Mouse (Mus musculus) layer of hippocampus, postnatal 36 days (tissue): ENCODE measurements around the gene Hes2. TPM values are rescaled to one million over a fixed set of nuclear protein-coding genes. Genes with fewer than 3 reads are reported as not detected.

Experiments
- DNase-seq, 2 experiments: peaks; one replicate each; pipeline ENCODE4 v3.0.0; 2022
- total RNA-seq, 2 experiments: library from RNA; stranded (reverse); gene quantifications; 2 replicates each; pipeline ENCODE4 v1.2.3; 2021

Hes2 gene
- total RNA-seq, 2 experiments from 2014 or later: not detected

DNA sequence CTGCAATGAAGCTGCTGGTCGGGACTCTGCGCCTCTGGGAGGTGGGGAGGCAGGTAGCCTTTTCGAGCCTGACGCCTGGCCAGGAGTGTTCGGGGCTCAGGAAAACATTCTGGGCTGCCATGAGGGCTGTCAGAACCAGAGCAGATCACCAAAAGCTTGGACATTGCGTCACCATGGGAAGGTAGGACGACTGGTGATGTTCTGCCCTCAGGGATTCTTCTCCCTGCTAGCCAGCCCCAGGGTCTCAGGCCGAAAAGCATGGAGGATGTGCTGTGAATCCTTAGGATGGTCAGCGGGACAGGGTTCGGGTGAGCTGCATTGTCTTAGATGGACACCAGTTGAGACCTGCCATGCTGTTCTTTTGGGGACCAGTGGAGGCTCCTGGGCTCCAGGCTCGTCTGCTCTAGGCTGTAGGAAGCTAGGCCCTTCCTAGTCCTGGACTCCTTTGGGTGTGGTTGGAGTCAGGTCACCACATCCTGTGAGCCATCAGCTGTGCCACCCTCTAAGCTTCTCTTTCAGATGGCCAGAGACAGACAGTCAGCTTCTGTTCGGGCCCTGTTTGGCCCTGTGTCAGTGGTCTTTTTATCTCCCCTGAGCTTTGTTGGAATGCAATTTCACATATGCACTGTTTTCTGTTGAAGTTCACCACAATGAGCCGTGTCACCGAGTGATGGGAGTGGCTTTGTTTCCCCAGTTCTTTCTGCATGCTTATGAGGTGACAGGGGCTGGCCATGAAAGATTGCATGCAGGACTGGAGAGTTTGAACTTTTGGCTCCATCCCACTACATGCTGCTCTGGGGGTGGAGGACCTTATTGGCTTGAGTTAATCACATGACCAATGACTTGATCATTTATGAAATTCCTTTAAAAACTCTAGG lies 27.8 kb downstream of the Hes2 start:
- no peak for DNase-seq

DNA sequence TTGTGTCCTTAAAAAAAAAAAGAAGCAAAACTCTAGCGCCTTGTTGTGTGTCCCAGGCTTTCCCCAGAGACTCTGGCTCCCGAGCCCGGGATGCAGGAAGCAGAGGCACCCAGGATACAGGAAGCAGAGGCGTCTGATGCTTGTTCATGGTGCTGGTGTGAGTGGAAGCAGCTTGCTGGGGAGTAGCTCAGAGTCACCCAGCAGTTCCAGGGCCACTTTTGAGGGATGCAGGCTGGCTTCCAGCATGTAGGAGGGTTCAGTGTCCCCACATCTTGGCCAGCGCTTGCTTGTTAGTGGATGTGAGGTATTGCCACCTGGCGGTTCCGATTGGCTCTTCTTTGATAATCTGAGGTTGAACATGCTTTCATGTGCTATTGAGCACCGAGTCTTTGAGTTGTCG lies 28.5 kb downstream of the Hes2 start:
- DNase-seq: no peak

DNA sequence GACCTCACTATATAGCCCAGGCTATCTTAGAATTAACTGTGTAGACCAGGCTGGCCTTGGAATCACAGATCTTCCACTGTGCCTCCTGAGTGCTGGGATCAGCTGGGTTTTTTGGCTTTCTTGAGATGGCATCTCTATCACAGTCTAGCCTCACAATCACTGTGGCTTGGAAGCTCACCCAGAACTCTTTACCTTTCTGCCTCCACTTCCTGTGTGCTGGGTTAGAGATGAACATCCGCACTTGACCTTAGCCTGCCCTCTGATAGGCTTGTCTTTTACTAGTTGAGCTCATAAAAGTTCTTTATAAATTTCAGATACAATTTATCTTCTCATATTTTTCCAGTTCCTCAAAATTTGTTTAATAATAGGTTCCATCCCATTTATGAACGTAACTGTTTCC lies 30.0 kb downstream of the Hes2 start:
- no peak for DNase-seq

DNA sequence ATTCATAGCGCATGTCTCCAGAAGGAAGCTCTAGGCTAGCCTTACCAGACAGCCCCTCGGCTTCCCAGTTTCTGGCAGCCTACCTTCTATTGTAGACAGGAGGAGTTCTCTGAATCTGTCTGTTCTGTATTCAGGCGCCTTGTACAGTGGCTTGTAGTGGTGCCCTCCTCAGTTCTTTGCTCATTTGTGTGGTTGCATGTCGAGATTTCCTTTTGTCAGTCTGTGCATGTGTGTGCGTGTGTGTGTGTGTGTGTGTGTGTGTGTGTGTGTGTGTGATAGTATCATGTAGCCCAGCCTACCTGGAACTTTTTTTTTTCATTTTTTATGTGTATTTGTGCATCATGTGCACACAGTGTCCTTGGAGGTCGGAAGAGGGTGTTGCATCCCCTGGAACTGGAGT lies 30.4 kb downstream of the Hes2 start:
- no peak for DNase-seq

DNA sequence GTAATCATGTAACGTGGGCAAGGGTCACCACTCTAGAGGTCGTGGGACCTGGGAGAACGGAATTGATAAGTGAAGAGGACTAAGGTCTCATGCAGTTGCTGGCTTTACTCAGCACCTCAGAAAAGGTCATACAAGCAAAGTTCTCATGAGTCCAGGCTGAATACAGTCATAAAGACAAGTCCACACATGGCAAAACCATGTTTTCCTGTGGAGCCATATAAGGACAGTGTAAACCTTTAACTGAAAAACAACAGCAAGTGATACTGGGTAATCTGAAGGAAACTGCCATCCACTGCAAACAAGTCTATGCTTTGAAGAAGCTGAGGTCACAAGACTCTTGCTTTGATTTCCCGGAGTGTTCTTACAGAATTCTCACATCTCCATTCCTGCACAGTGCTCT lies 31.0 kb downstream of the Hes2 start:
- no peak for DNase-seq

DNA sequence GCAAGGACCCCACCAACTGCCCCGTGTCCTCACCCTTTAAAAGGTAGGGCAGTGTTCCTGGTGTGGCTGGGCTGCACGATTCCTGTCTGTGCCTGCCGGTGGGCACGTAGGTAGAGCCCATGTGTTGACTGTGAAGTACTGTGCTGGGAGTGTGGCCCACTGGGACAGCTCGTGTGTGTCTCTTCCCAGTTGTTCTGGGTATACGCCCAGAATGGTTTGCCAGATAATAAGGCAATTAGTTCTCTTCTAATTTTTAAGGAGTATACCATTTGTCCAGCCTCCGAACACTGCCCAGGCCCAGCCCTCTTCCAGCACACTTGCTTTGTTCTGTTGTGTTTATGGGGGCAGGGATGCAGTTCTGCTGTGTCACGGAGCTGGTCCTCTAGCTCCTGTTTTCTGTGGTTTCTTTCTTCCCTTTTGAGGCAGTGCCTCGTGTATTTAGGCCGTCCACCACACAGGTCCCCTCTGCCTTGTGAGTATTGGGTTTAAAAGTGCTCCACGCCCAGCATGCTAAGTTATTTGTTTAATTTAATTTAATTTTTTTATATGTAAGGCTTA lies 31.5 kb downstream of the Hes2 start:
- no peak for DNase-seq

DNA sequence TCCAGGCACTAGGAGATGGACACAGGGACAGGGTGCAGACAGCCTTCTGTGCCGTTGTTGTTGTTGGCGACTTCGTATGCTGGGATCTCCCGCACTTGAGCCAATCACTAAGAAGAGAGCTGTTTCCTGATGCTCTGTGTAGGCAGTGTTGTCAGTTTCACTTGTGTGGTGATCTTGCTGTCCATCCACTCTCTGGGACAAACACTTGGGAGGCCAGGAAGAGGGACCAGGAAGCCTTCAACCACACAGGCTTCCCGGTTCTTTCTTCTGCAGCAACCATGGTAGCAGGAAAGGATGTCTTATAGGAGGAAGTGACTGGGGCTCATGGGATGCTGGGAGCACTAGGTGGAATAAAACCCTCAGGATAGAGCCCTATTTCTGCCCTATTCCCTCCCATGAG lies 32.0 kb downstream of the Hes2 start:
- no peak for DNase-seq

DNA sequence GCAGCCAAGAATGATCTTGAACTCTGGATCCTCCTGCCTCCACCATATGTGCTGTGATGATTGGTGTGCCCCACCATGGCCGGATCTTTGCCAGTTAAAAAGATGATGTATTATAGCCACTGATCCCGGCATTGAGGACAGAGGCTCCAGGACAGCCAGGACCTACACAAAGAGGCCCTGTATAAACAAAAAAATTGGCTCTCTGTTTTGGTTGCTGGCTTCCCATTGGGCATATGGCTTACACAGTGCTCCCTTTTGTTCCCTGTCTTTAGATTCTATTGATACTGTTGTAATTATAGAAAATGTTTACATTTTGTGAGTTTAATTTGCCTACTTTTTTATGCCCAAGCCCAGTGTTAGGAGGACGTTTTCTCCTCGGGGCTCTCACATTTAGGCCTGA lies 33.9 kb downstream of the Hes2 start:
- no peak for DNase-seq

DNA sequence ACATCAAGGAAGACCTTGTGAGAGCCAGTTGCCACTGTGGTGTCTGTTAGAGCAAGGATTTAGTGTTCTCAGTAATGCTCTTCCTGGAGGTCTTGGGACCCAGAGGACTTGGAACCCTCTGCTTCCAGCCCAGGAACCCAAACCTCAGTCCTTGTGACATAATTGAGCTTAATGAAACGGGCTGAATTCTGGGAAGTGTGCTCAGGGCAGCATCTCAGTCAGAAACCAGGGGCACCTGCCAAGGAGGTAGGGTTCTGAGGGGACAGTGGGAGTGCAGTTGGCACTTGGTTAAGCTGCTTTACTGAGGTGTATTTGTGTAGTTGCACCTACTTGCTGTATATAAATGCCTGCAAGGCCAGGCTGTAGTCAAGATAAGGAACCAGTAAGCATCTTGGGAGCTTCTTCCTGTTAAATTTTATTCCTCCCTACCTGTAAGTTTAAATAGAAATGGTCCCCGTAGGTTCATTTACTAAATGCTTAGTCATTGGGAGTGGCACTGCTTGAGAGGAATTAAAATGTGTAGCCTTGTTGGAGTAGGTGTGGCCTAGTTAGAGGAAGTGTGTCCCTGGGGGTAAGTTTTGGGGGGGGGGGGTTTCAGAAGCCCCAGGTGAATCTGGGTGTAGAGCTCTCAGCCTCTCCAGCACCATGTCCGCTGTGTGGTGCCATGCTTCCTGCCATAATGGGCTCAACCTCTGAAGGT lies 36.0 kb downstream of the Hes2 start:
- DNase-seq: no peak

DNA sequence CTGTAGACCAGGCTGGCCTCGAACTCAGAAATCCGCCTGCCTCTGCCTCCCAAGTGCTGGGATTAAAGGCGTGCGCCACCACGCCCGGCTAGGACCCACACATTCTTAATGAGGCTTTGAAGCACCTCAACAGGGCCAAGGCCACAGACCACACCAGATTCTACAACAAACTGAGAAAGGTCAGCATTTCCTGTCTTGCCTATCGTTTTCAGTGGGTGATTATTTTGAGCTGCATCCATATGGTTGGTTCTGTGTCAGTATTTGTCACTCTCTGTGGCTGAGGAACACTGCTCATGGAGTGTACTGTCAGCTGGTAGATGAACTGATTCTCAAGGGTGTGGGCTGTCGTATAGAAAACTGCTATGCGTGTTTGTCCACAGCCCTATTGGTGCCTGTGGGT lies 37.6 kb downstream of the Hes2 start:
- no peak for DNase-seq

DNA sequence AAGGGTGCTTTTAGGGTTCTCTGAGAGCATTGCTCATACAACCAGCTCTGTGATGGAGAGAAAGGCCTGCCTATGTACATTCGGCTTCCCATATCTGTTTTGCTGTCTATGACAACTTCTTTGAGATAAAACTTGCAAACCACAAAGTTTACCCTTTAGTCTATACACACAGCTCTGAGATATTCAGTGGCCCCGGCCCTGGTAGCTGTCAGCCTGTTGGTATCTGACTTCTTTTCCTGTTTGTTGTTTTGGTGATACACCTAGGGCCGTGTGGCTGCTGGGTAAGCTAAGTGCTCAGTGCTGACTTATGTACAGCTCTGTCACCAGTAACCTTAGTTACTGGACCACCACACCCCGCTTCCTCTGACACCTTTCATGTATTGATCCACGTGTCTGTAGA lies 38.9 kb downstream of the Hes2 start:
- DNase-seq: no peak

DNA sequence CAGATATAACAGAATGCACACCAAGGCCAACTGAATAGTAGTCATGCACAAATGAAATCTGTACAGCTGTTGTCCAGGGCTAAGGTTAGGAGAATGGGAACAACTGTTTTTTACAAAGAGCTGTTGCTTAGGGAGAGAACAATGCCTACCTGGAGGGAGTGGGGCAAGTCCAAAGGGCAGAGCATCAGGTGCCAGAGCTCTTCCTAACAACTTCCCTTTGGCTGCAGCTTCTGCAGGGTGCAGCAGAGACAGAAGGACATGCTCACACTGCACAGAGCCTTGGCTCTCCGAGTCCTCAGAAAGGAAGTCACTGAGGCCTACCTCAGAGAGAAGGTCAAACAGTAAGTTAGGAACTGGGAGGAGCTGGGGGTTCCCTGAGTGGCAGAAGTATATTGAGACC lies 41.0 kb downstream of the Hes2 start:
- DNase-seq: no peak

DNA sequence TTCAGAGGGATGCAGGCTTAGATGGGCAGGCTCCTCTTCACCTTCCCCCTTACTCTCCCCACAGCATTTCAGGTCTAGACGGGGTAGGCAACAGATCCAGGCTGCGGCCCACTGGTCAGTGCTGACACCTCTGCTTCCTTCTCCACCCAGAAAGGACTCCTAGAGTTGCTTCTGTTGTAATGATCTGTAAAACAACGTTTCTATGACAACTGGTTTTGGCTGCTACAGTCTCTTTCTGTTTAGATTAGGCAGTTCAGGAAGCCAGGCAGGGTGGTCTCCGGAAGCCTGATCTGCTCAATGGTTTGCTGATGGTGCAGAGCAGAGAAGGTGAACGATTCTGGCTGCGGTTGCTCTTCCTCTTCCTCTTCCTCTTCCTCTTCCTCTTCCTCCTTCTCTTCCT lies 42.8 kb downstream of the Hes2 start:
- no peak for DNase-seq

DNA sequence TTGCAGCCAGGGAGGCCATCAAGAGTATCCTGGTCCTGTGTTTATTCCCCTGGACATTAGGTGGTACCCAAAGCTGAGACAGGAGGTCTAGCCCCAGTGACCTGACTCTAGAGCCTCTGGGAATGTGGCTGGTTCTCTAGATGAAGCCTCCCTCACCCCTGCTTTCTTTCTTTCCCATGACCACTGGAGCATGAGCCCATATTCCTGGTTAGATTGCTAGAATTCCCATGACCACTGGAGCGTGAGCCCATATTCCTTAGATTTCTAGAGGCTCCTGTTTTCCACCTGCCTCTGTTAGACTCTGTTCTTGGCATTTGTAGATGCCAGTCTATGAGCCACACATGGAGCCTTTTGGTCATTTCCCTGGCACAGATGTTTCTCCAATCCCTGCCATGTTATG lies 43.8 kb downstream of the Hes2 start:
- no peak for DNase-seq

DNA sequence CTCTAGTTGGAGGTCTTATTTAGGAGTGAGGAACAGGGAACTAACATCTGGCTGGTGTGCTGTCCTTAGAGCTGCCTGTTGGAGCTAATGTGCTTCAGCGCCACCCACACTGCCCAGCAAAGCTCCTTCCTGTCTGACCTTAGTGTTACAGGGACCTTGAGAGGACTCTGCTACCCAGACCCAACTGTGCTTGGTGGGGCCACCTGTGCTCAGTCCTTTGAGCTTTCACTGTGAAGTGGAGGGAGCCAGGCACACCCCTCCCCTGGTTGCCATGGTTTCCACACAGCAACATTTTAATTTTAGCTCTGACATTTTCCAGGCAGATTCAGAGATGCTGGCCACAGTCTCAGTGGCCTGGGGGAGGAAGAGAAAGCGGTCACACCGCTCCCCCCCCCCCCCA lies 44.2 kb downstream of the Hes2 start:
- DNase-seq: peak in 1 of 2 experiments; percentile 34

DNA sequence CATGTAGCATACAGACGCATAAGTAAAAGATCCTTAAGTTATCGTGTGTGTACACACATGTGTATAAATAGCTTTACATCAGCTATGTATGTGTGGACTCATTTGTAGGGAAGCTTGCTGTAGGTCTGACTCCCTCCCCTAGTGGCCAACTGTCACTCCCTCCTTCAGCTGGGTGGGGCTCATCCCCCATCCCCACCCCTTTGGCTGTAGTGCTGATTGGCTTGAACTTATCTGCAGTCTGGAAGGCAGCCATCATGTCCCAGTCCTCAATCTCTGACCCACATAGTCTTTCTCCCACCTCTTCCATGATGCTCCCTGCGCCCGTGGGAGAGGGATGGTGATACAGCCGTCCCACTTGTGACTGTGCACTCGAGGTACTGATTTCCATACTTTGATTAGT lies 46.0 kb downstream of the Hes2 start:
- DNase-seq: no peak

DNA sequence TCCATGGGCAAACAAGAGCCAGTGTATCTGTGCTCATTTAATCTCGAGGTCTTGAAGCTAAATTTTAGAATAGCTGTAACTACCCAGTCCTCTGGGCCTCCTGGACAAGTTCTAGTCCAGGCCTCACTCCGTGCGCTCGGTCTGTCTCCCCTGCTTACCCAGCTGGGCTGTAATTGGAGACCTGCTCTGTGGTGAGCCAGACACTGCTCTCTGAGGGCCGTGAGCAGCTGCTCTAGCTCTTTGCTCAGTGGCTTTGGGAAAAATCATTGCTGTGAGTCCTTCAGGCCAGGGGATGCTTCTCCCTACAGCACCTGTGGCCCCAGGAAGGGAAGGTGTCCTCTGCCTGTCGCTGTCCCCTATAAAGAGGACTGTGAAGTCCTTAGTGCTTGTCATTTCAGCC lies 47.5 kb downstream of the Hes2 start:
- no peak for DNase-seq

DNA sequence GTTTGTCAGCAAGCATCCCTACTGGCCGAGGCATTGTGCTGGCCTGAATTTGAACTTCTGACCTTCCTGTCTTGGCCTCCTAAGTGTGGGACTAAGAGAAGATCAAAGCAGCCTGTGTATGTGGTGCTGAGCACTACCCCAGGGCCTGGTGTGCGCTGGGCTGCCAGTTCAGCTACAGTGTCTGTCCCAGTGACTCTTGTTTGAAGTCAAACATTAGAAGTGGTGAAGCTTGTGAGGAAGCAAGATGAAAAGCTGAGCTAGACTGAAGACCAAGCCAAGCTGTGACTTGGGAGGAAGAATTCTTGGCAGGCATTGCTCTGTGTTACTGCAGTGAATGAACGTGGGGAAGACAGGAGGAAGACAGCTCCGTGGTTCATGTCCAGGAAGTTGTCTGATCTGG lies 51.0 kb downstream of the Hes2 start:
- DNase-seq: no peak

Other genes with a start within 250 kb of the Hes2 start
- 10 to 100 TPM; 62.0 to 63.1 TPM for gene Dnajc11, start 225.2 kb upstream of the Hes2 start, total RNA-seq
- gene Thap3, start 169.9 kb upstream of the Hes2 start, total RNA-seq: 10 to 100 TPM; 24.6 to 29.9 TPM
- 10 to 100 TPM; 11.1 to 11.6 TPM for gene Phf13, start 162.6 kb upstream of the Hes2 start, total RNA-seq
- gene Klhl21, start 150.1 kb upstream of the Hes2 start, total RNA-seq: 10 to 100 TPM; 20.5 to 21.4 TPM
- gene Zbtb48, start 131.2 kb upstream of the Hes2 start, total RNA-seq: 10 to 100 TPM; 11.7 to 13.7 TPM
- gene Tas1r1, start 120.3 kb upstream of the Hes2 start, total RNA-seq: under 1 TPM; 0.33 to 0.62 TPM
- 10 to 100 TPM; 19.7 to 21.3 TPM for gene Nol9, start 119.5 kb upstream of the Hes2 start, total RNA-seq
- 100 to 1,000 TPM; 158 to 166 TPM for gene Plekhg5, start 86.4 kb upstream of the Hes2 start, total RNA-seq
- 10 to 100 TPM; 46.5 to 65.3 TPM for gene Tnfrsf25, start 42.9 kb upstream of the Hes2 start, total RNA-seq
- gene Espn, start 6.5 kb upstream of the Hes2 start, total RNA-seq: 1 to 10 TPM; 1.4 to 1.5 TPM
- gene Acot7, start 19.3 kb downstream of the Hes2 start, total RNA-seq: 100 to 1,000 TPM; 331 to 345 TPM
- 1 to 10 TPM; 5.3 to 6.1 TPM for gene Gpr153, start 115.4 kb downstream of the Hes2 start, total RNA-seq
- not detected for gene Hes3, start 132.8 kb downstream of the Hes2 start, total RNA-seq
- 10 to 100 TPM; 43.9 to 44.7 TPM for gene Icmt, start 138.4 kb downstream of the Hes2 start, total RNA-seq
- 1 to 10 TPM; 4.7 to 6.1 TPM for gene Rnf207, start 160.1 kb downstream of the Hes2 start, total RNA-seq
- 100 to 1,000 TPM; 203 TPM for gene Rpl22, start 166.9 kb downstream of the Hes2 start, total RNA-seq
- gene Chd5, start 179.8 kb downstream of the Hes2 start, total RNA-seq: 100 to 1,000 TPM; 124 to 130 TPM